Mouse (Mus musculus): Measurements from ENCODE around the gene Ankrd53. TPM values are rescaled to one million over a fixed set of nuclear protein-coding genes. Genes with fewer than 3 reads are reported as not detected.

Ankrd53 gene
- total RNA-seq (2014; fragmentation: Nextera tagmentation), result not detected in 2 replicates
- not detected in 2 replicates for total RNA-seq (2017)
- polyA plus RNA-seq (2012), result not detected in 2 replicates

GRCm38 (mm10) chr6:83762344-83762743 lies at the start of gene Ankrd53:
Gene Ankrd53, plus strand, starts transcription at chr6:83762644.
- no peak for TF ChIP-seq CTCF (IDR thresholded peaks at IDR 0.05; ENCODE audit: low read depth, low read length)
- TF ChIP-seq GATA1 (IDR thresholded peaks at IDR 0.05; ENCODE audit: borderline replicate concordance, low read length), result no peak
- TF ChIP-seq GATA2 (IDR thresholded peaks at IDR 0.05; ENCODE audit: borderline replicate concordance, low read depth, low read length), result no peak
- no peak for TF ChIP-seq TAL1 (conservative IDR thresholded peaks at IDR 0.05; ENCODE audit: low read depth, low read length)
- no peak for TF ChIP-seq POLR2AphosphoS5 (IDR thresholded peaks at IDR 0.05; ENCODE audit: insufficient replicate concordance, low read depth, low read length)
- peaks cover 8% of the 10 kb centered on the region for H3K4me1 ChIP-seq (ENCODE audit: insufficient read depth, low read depth, low read length)
- DNase-seq (ENCODE audit: low spot score) (no peak), ATAC-seq (ENCODE audit: extremely low read depth, insufficient number of reproducible peaks, low FRiP score, poor library complexity, severe bottlenecking) (no peak)
- H3K9me3 ChIP-seq (replicated peaks), result no peaks in the 10 kb centered on the region
- peaks cover 6% of the 10 kb centered on the region for H3K36me3 ChIP-seq (replicated peaks)
- H3K27me3 ChIP-seq (ENCODE audit: insufficient read depth, low read length), result peaks cover 38% of the 10 kb centered on the region
- H3K4me3 ChIP-seq (ENCODE audit: low read depth, low read length), result no peak within 1 kb of the TSS; the same call in 1 of the 2 replicates

GRCm38 (mm10) chr6:83713271-83714136 lies 48.9 kb upstream of the Ankrd53 start:
- no peaks in the 10 kb centered on the region for H3K36me3 ChIP-seq (replicated peaks)
- no peak for TF ChIP-seq POLR2AphosphoS5 (IDR thresholded peaks at IDR 0.05; ENCODE audit: insufficient replicate concordance, low read depth, low read length)
- TF ChIP-seq CTCF (IDR thresholded peaks at IDR 0.05; ENCODE audit: low read depth, low read length), result no peak
- no peak for TF ChIP-seq GATA2 (IDR thresholded peaks at IDR 0.05; ENCODE audit: borderline replicate concordance, low read depth, low read length)
- TF ChIP-seq TAL1 (conservative IDR thresholded peaks at IDR 0.05; ENCODE audit: low read depth, low read length), result no peak
- no peak for TF ChIP-seq GATA1 (IDR thresholded peaks at IDR 0.05; ENCODE audit: borderline replicate concordance, low read length)
- ATAC-seq (ENCODE audit: extremely low read depth, insufficient number of reproducible peaks, low FRiP score, poor library complexity, severe bottlenecking), result no peak
- peaks cover 56% of the 10 kb centered on the region for H3K27me3 ChIP-seq (ENCODE audit: insufficient read depth, low read length)
- no peaks in the 10 kb centered on the region for H3K9me3 ChIP-seq (replicated peaks)
- H3K4me1 ChIP-seq (ENCODE audit: insufficient read depth, low read depth, low read length), result no peaks in the 10 kb centered on the region
- no peak for DNase-seq (ENCODE audit: low spot score)
- no peak overlapping the region for H3K4me3 ChIP-seq (ENCODE audit: low read depth, low read length)

GRCm38 (mm10) chr6:83714221-83715123 lies 48.0 kb upstream of the Ankrd53 start:
- Histone ChIP-seq H3K27me3 (ENCODE audit: insufficient read depth, low read length) (peaks cover 48% of the 10 kb centered on the region), H3K36me3 (replicated peaks) (no peaks in the 10 kb centered on the region), H3K9me3 (replicated peaks) (no peaks in the 10 kb centered on the region), H3K4me1 (ENCODE audit: insufficient read depth, low read depth, low read length) (no peaks in the 10 kb centered on the region), H3K4me3 (ENCODE audit: low read depth, low read length) (no peak overlapping the region)
- TF ChIP-seq GATA2 (IDR thresholded peaks at IDR 0.05; ENCODE audit: borderline replicate concordance, low read depth, low read length) (no peak), GATA1 (IDR thresholded peaks at IDR 0.05; ENCODE audit: borderline replicate concordance, low read length) (no peak), TAL1 (conservative IDR thresholded peaks at IDR 0.05; ENCODE audit: low read depth, low read length) (no peak), CTCF (IDR thresholded peaks at IDR 0.05; ENCODE audit: low read depth, low read length) (no peak), POLR2AphosphoS5 (IDR thresholded peaks at IDR 0.05; ENCODE audit: insufficient replicate concordance, low read depth, low read length) (no peak)
- ATAC-seq (ENCODE audit: extremely low read depth, insufficient number of reproducible peaks, low FRiP score, poor library complexity, severe bottlenecking) (no peak), DNase-seq (ENCODE audit: low spot score) (no peak)

GRCm38 (mm10) chr6:83715461-83716196 lies 46.8 kb upstream of the Ankrd53 start:
- no peaks in the 10 kb centered on the region for H3K4me1 ChIP-seq (ENCODE audit: insufficient read depth, low read depth, low read length)
- TF ChIP-seq CTCF (IDR thresholded peaks at IDR 0.05; ENCODE audit: low read depth, low read length), result no peak
- no peaks in the 10 kb centered on the region for H3K9me3 ChIP-seq (replicated peaks)
- ATAC-seq (ENCODE audit: extremely low read depth, insufficient number of reproducible peaks, low FRiP score, poor library complexity, severe bottlenecking) (no peak), DNase-seq (ENCODE audit: low spot score) (no peak)
- H3K36me3 ChIP-seq (replicated peaks), result no peaks in the 10 kb centered on the region
- peaks cover 40% of the 10 kb centered on the region for H3K27me3 ChIP-seq (ENCODE audit: insufficient read depth, low read length)
- H3K4me3 ChIP-seq (ENCODE audit: low read depth, low read length), result no peak overlapping the region

GRCm38 (mm10) chr6:83717026-83717425 lies 45.4 kb upstream of the Ankrd53 start:
- Histone ChIP-seq H3K4me3 (ENCODE audit: low read depth, low read length) (no peak overlapping the region), H3K4me1 (ENCODE audit: insufficient read depth, low read depth, low read length) (no peaks in the 10 kb centered on the region), H3K9me3 (replicated peaks) (no peaks in the 10 kb centered on the region), H3K36me3 (replicated peaks) (no peaks in the 10 kb centered on the region), H3K27me3 (ENCODE audit: insufficient read depth, low read length) (peaks cover 30% of the 10 kb centered on the region)
- DNase-seq (ENCODE audit: low spot score) (no peak), ATAC-seq (ENCODE audit: extremely low read depth, insufficient number of reproducible peaks, low FRiP score, poor library complexity, severe bottlenecking) (no peak)
- TF ChIP-seq POLR2AphosphoS5 (IDR thresholded peaks at IDR 0.05; ENCODE audit: insufficient replicate concordance, low read depth, low read length) (no peak), GATA2 (IDR thresholded peaks at IDR 0.05; ENCODE audit: borderline replicate concordance, low read depth, low read length) (no peak), CTCF (IDR thresholded peaks at IDR 0.05; ENCODE audit: low read depth, low read length) (no peak), GATA1 (IDR thresholded peaks at IDR 0.05; ENCODE audit: borderline replicate concordance, low read length) (no peak), TAL1 (conservative IDR thresholded peaks at IDR 0.05; ENCODE audit: low read depth, low read length) (no peak)
